Mouse (Mus musculus) adrenal gland, postnatal 25 days (tissue): ENCODE results near the gene Ajuba. TPM values are rescaled to one million over a fixed set of nuclear protein-coding genes. Genes with fewer than 3 reads are reported as not detected.
A peak's percentile ranks its signal among the peaks of the same experiment; 100 is the strongest.

Experiments used
- DNase-seq: peaks from one replicate; pipeline ENCODE4 v3.0.0; 2021; ENCODE audit warnings: mixed read lengths
- microRNA-seq, 2 experiments: library from miRNA; unstranded; fragments of <30 nt; microRNA quantifications; one replicate each; pipeline ENCODE4 v1.2.0; 2021
- total RNA-seq: library from RNA; stranded (reverse); gene quantifications from 2 replicates; pipeline ENCODE4 v1.2.3, GENCODE M21; 2021

Ajuba gene
- total RNA-seq, 1 experiment from 2014 or later: 24.2 TPM

DNA sequence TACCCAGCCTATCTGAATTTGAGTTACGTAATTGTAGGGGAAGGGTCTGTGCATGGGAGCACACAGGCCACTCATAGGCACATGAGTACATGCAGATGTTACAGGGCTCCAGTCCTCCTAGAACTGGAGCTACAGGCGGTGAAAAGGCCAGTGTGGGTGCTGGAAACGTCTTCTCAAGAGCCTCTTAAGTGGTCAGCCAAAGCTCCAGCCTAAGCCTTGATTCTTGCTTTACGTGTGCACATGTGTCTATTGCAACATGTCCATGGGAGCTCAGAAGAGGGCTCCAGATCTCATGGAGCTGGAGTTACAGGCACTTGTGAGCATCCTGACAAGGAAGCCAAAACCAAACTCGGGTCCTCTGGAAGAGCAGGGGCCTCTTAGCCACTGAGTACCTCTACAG, 32.7 kb downstream of the Ajuba start:
- no peak for DNase-seq

DNA sequence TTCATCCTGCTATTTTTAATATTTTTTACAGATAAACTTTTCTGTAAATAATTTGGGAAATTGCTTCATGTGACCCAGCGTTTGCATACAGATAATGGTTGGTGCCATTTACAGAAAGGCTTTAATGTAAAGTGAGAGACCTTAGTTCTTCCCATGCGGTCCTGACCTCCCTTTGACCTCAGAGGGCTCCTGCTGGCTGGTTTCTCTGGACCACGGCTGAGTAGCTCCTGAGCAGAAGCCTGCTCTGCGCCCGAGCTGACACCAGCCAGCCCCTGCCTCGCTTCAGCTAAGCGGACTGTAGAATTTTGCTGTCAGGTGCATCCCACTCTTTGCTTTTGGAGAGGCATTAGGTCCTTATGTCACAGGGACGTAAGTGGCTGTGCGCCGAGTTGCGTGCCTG, 36.6 kb downstream of the Ajuba start:
- no peak for DNase-seq

DNA sequence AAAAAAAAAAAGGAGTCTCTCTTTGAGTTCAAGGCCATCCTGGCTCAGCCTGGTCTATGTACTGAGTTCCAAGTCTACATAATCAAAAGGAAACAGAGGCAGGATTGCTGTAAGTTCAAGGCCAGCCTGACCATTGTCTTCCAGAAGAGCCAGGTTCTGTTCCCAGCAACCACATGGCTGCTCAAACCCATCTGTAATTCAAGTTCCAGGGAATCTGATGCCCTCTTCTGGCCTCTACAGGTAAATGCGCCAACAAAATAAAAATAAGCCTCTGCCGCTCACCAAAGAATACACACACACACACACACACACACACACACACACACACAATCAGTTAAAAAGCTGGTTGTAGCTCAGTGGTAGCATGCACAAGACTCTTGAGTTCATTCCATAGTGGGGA, 38.8 kb downstream of the Ajuba start:
- DNase-seq: no peak

DNA sequence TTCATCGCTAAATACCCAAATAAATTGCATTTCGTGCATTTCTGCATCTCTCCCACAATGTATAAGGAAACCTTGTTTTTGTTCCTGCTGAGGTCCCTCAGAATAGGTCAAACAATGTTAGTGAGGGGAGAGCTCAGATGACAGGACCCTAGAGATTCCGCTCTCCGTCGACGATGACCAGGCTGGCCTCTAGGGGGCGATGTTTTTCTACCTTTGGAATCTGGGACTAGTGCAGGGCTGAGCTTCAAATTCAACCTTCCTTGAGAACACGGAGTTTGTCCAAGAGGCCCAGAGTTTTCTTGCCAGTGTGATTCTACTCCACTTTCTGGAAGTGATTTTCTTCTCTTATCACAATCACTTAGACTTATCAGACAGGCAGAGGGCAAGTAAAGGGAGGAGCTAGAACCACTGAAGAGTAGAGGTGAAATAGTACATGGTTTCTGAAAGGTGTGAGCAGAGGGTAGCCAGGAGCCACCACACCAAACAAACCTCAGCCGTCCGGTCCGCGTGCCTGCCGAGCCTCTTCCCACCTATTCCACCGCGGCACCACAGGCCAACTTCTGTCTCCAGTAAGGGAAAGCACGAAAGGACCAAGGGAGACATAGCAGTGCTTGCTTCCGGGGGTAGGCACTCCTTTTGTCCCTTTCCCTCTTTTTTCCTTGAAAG, 48.8 kb downstream of the Ajuba start:
- peak; percentile 79 for DNase-seq

DNA sequence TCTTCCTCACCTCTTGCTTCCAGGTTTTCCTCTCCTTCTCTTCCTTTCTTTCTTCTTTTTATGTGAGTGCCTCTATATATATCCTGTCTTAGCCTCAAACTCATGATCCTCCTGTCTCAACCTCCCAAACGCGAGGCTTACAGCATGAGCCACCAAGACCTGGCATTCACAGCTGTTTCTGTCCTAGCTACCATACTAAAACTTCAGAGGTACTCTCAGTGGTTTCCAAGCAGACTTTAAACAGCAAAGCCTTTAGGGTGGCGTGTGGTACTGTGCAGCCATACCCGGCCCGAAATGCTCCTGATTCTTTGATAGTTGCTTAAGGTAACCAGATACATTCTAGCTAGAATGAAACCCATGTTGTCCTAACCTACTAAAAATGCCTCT, 49.4 kb downstream of the Ajuba start:
- no peak for DNase-seq

DNA sequence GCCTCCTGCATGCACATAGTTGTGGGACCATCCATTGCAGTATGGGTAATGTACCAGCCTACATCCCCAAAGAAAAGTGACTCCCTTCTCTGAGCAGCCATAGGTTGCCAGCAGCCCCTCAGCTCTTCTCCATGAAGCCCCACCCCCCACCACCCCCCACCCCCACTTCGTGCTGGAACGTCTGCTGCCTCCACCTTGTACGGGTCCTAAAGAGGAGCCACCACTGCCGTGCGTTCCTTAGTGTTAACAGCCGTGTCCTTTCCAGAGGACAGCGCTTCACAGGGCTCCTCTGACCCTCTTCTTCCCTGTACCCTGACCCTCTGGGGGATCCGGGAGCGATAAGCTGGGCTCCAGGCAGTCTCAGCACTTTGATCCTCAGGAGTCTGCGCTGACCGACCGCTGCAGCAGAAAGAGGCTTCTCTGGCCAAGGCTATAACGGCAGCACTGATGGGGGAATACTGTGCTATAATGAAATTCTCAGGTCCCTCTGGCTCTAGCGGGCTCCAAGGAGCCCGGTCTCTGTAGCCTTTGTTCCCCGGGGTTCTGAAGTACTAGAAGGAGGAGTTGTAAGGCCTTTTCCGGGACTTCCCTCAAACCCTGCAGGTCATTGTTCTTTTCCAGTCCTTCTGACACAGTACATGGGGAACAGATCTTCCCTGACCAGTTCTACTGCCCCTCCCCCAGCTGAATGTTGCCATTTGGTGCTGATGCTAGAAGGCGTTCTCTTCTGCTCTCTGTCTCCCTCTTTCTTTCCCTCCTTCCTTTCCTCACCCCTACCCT, 49.9 kb downstream of the Ajuba start:
- no peak for DNase-seq

DNA sequence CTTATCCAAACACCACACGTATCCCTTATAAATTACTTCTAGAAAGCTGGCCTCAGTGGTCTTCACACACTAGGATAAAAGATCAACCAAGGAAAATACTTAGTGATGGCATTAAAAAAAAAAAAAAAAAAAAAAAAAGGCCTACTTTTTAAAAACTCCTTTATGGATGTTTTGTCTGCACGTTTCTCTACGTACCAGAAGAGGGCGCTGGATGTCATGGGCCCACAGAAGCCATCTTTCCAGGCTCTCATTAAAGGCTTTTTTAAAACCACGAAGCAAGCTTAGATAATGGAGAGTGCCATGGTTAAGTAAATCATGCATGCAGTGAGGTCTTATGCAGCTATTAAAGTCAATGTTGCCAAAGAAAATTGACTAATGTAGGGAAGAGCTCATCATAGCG, 53.8 kb downstream of the Ajuba start:
- DNase-seq: no peak

Small RNAs within 50 kb of the gene (microRNA-seq; reads per million reads assigned to microRNA genes)
- gene Mir686: 0 reads per million in 2 experiments

Other genes with a start within 250 kb of the Ajuba start
- gene Oxa1l, start 216.7 kb downstream of the Ajuba start, total RNA-seq: 111 and 126 TPM in 2 replicates
- 5.4 and 5.9 TPM in 2 replicates for gene Slc7a7, start 159.8 kb downstream of the Ajuba start, total RNA-seq
- gene Mrpl52, start 150.6 kb downstream of the Ajuba start, total RNA-seq: 197 and 205 TPM in 2 replicates
- 56.4 and 68.5 TPM in 2 replicates for gene Mmp14, start 145.9 kb downstream of the Ajuba start, total RNA-seq
- gene Lrp10, start 113.4 kb downstream of the Ajuba start, total RNA-seq: 109 and 130 TPM in 2 replicates
- 0.64 and 0.67 TPM in 2 replicates for gene Rem2, start 101.5 kb downstream of the Ajuba start, total RNA-seq
- 46.6 and 48.6 TPM in 2 replicates for gene Prmt5, start 60.0 kb downstream of the Ajuba start, total RNA-seq
- 29.5 and 32.5 TPM in 2 replicates for gene Haus4, start 22.9 kb downstream of the Ajuba start, total RNA-seq
- 7.9 and 12.2 TPM in 2 replicates for gene 4931414P19Rik, start 28.4 kb upstream of the Ajuba start, total RNA-seq
- gene Psmb5, start 40.5 kb upstream of the Ajuba start, total RNA-seq: 360 and 367 TPM in 2 replicates
- gene Psmb11, start 43.9 kb upstream of the Ajuba start, total RNA-seq: not detected in 2 replicates
- gene Gm17606, start 63.4 kb upstream of the Ajuba start, total RNA-seq: not detected in 2 replicates
- 1.4 and 1.6 TPM in 2 replicates for gene Cdh24, start 63.8 kb upstream of the Ajuba start, total RNA-seq
- 39.3 and 39.9 TPM in 2 replicates for gene 1700123O20Rik, start 108.7 kb upstream of the Ajuba start, total RNA-seq
- 233 and 235 TPM in 2 replicates for gene Acin1, start 109.4 kb upstream of the Ajuba start, total RNA-seq
- not detected in 2 replicates for gene Gm29776, start 121.3 kb upstream of the Ajuba start, total RNA-seq
- not detected in 2 replicates for gene Cebpe, start 134.6 kb upstream of the Ajuba start, total RNA-seq
- 58.4 and 64.6 TPM in 2 replicates for gene Slc7a8, start 204.4 kb upstream of the Ajuba start, total RNA-seq
- gene Rnf212b, start 236.6 kb upstream of the Ajuba start, total RNA-seq: 1.2 TPM in 1 of 2 replicates, not detected in the other